Mouse (Mus musculus): ENCODE measurements around the gene Prrt1.

Gene Prrt1

GRCm38 (mm10) chr17:34651507-34652221 lies 22.3 kb downstream of the Prrt1 start:
- no peak for DNase-seq (ENCODE audit: low spot score)

DNA sequence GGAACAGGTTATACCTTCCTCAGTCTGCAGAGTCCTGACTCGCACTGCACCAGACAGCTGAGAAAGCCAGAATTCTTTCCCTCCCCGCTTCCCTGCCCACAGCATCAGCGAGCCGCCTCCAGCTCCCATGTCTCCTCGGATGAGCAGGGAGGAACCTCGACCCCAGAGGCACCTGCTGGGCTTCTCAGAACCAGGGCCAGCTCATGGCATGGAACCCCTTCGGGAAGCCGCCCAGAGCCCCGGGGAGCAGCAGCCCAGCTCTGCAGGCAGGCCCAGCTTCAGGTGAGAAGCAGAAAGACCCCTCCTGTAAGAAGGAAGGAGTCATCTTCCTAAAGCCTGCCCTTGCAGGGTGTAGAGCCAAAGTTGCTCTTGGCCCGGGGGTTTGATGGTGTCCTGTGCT lies 23.2 kb downstream of the Prrt1 start:
- DNase-seq (ENCODE audit: low spot score) = no peak

- DNase-seq (ENCODE audit: low spot score) = no peak
These were observed 23.7 kb downstream of the Prrt1 start for GRCm38 (mm10) chr17:34652985-34653384.

GRCm38 (mm10) chr17:34653746-34654285 lies 24.5 kb downstream of the Prrt1 start:
- DNase-seq (ENCODE audit: low spot score) = no peak

GRCm38 (mm10) chr17:34654392-34654791 lies 25.1 kb downstream of the Prrt1 start:
- DNase-seq (ENCODE audit: low spot score) = no peak

DNA sequence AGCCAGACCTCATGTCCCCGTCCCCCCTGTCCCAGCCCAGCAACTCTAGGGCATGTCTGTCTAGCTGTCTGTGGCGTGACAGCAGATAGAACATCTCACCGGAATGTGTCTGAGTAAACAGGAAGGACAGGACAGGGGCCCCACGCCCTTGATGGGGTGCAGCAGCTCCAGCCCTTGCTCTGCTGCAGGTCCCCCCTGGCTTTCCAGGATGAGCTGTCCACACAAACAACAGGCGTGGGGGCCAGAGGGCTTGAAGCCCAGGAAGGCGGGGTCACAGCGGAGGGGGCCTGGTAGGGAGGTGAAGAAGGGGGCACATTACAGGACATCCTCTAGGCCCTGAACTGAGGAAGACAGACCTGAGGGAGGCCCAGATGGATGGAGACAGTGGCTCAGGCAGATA lies 25.8 kb downstream of the Prrt1 start:
- DNase-seq (ENCODE audit: low spot score) = no peak

DNA sequence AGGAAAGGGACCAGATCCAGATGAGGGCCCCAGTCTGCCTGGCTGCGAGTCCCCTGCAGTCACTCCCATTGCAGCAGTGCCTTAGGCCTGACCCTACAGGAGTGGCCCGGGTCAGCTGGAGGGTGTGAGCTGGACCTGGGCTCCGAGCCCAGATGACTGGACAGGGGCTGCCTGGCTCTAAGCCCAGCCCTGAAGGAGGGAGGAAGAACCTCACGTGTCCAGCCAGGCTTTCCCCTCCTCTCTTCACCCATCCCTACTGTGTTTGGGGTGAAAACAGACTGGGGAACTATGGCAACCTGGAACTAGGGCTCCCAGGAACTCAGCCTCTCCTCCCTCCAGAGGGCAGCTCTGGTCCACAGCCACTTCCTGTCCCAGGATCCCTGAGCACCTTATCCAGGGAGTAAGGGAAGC lies 26.3 kb downstream of the Prrt1 start:
- peak; percentile 79 for DNase-seq (ENCODE audit: low spot score)

GRCm38 (mm10) chr17:34656666-34657065 lies 27.3 kb downstream of the Prrt1 start:
- no peak for DNase-seq (ENCODE audit: low spot score)

GRCm38 (mm10) chr17:34657271-34657670 lies 27.9 kb downstream of the Prrt1 start:
- DNase-seq (ENCODE audit: low spot score) = no peak

- DNase-seq (ENCODE audit: low spot score) = no peak
These were observed 28.8 kb downstream of the Prrt1 start for GRCm38 (mm10) chr17:34658145-34658544.

- no peak for DNase-seq (ENCODE audit: low spot score)
These were observed 29.3 kb downstream of the Prrt1 start for GRCm38 (mm10) chr17:34658591-34658990.

- no peak for DNase-seq (ENCODE audit: low spot score)
These were observed 30.0 kb downstream of the Prrt1 start for GRCm38 (mm10) chr17:34659181-34659896.

DNA sequence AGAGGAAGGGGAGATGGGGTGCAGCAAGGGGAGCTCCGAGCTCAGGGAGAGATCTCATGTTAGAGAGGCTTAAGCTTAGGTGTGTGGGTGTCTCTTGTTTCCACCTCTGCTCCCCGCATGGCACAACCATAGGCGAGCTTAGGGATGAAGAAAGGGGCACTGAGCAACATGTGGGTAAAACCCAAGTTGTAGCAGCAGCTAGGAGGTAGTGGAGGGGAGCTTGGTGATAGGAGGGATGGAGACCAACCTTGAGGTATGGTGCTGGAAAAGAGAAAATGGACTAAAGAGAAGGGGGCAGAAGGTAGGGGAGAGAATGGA lies 30.5 kb downstream of the Prrt1 start:
- DNase-seq (ENCODE audit: low spot score) = no peak

- DNase-seq (ENCODE audit: low spot score) = no peak
These were observed 31.0 kb downstream of the Prrt1 start for GRCm38 (mm10) chr17:34660259-34660820.

GRCm38 (mm10) chr17:34661121-34661591 lies 31.8 kb downstream of the Prrt1 start:
- no peak for DNase-seq (ENCODE audit: low spot score)

- DNase-seq (ENCODE audit: low spot score) = no peak
These were observed 33.1 kb downstream of the Prrt1 start for GRCm38 (mm10) chr17:34662468-34662867.

DNA sequence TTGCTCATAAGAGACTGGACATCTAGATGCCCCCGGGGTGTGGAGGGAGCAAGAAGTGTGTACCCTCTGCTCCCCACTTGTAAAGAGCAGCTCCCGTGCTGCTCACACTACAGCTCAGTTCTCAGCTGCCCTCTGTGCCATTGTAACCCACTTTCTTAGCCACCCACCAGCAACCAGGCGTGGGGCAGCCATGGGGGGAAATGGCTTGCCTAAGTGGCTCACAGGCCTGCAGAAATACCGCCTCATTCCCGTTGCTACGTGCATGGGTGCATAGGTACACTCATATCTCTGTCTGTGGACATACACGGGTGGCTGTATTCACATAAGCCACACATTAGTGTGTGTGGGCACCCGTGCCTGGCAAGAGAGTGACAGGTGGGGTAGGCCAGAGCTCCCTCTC lies 33.6 kb downstream of the Prrt1 start:
- DNase-seq (ENCODE audit: low spot score) = no peak

DNA sequence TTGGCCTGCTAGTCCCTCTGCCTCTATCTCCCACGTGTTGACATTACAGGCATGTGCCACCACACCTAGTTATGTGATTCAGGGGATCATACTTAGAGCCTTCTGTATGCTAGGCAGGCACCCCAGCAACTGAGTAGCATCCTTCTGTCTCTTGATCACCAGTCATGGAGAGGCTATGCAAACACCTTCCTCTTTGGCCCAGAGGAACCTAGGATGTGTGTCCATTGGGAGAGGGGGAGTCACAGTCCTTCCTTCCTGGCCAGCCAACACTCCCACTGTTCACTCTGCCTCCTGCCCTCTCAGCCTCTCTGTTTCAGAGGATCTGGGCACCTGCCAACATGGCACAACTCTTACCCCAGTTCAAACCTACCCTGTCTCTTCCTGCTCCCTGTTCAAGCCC lies 34.2 kb downstream of the Prrt1 start:
- DNase-seq (ENCODE audit: low spot score) = no peak

GRCm38 (mm10) chr17:34664472-34664871 lies 35.1 kb downstream of the Prrt1 start:
- DNase-seq (ENCODE audit: low spot score) = no peak

DNA sequence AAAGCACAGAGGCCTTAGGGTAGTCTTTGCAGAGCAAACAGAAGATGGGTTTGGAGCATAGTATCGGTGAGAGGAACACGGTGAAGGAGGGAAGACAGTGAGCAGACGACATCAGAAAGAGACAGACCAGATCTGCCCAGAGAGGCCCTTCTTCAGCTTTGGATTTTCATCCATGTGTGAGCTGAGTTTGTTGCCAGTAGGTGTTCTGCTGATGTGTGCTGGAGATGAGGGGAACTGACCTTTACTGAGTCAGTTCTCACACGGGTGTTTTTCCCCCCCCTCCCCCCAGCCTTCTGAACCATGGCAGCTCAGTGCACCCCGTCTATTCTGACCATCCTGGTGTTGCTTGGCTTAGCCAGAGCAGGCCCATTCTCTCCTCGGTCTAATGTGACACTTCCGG lies 40.9 kb downstream of the Prrt1 start, which contains the start of gene Tnxb:
Tnxb (plus strand) TSS at position 301 of the 400 bp plus-strand sequence.
- no peak for DNase-seq (ENCODE audit: low spot score)

GRCm38 (mm10) chr17:34671151-34672066 lies 42.1 kb downstream of the Prrt1 start:
- no peak for DNase-seq (ENCODE audit: low spot score)

DNA sequence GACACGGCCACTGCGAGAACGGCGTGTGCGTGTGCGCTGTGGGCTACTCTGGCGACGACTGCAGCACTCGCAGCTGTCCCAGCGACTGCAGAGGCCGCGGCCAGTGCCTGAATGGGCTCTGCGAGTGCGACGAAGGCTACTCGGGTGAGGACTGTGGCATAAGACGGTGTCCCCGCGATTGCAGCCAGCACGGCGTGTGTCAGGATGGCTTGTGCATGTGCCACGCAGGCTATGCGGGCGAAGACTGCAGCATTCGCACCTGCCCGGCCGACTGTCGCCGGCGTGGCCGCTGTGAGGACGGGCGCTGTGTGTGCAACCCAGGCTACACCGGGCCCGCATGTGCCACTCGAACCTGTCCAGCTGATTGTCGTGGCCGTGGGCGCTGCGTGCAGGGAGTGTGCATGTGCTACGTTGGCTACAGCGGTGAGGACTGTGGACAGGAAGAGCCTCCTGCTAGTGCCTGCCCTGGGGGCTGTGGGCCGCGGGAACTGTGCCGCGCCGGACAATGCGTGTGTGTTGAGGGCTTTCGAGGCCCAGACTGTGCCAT lies 43.0 kb downstream of the Prrt1 start:
- no peak for DNase-seq (ENCODE audit: low spot score)

Data from testis, postnatal 14 days (tissue).